Mouse (Mus musculus) right cerebral cortex, adult 2 months (tissue): Measurements from ENCODE around the gene Zfp672.
A peak's percentile ranks its signal among the peaks of the same experiment; 100 is the strongest.
"Not testable (repeated sequence)": the region's sequence is repeated elsewhere in the genome, so short reads cannot be mapped to it uniquely, and the experiment has no call there.

Experiments
- DNase-seq, 2 experiments: peaks; one replicate each; pipeline ENCODE4 v3.0.0; 2021 to 2022; ENCODE audit warnings: low spot score in 2 of 2

The Zfp672 gene

DNA sequence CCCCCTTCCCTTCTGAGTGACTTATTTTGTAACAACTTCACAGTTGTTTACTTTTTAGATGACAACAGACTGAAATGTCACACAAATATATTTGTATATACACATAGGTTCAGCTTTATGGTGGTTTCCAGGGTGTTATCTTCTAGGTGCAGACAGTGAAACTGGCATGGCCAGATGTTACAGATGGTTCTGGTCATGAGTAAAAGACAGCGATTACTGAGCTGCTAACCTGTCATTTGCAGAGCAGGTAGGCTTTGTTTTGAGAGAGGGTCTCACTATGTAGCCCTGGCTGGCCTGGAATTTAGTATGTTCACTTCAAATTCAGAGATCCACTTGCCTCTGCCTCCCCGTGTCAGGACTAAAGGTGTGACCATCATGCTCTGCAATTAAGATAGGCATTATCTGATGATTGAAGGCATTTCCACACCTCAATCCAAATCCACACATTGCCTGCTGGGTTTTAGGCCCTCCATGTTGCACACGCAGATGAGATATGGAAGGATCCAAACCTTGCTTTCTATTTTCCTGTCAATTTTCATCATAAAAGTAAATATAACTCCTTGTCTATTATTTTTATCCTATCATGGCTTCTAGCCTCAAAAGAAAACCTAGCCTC lies 5.4 kb downstream of the Zfp672 start:
- DNase-seq: no peak

DNA sequence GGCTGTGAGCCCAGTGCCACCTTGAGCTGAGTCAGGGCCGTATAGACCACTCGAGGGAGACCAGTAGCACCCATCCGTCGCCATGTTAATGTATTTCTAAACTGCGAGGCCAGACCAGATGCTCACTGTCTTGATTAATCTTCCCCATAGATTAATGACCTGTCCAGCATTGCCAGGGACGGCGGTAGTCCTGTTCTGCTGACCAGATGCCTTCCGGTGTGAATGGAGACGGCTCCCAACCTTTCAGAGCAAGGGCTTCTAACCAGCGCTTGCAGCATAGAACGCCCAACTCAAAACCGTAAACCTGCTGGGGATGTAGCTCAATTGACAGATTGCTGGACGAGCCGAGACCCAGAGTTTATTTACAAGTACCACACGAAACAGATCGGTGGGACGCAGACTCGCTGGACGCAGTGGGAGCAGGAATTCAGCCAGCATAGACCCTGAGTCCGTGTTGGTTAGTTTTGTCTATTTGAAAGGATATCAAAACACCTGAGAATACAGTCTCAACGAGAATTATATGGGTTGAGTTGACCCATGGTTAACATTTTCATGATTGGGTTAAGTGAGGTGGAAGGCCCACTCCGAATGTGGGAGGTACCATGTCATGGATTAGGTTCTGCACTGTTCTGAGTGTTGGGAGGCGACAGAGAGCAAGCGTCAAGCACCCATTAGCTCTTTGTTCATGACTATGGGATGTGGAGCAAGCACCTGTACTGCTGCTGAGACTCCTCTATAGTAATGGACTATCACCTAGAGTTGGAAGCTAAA lies 6.4 kb downstream of the Zfp672 start:
- no peak for DNase-seq

DNA sequence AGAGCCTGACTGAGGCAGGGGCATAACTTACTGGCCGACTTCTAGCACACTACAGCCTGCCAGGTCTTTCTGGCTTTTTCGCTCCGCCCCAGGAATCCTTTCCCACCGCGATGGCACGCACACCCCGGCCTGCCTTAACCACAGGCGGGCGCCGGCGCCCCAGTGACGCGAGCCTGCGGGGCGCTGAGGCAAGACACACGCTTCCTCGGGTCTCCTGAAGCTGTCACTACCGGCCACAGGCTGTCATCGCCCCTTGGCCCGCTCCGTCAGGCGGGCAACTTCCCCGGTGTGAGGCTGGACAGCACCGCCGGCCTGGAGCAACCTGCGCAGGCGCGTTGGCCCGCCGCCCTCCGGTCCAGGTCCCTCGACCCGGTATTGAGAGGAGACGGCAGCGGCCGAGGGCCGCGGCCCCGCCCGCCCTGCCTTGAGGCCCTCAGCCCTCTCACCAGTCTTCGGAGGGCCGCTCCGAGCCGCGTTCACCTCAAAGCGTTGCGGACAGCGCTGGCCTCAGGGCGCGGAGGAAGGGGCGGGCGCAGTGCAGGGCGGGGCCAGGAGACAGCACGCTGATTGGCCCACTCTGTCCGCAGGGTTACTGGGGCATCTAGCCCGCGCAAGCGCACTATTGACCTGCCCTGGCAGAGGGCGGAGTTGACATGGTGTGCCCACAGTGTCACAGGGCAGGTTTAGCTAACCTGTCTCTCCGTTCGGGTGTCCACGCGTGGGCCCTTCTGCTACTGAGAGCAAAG lies 7.1 kb downstream of the Zfp672 start:
- DNase-seq: peak; percentile 96 to 97

DNA sequence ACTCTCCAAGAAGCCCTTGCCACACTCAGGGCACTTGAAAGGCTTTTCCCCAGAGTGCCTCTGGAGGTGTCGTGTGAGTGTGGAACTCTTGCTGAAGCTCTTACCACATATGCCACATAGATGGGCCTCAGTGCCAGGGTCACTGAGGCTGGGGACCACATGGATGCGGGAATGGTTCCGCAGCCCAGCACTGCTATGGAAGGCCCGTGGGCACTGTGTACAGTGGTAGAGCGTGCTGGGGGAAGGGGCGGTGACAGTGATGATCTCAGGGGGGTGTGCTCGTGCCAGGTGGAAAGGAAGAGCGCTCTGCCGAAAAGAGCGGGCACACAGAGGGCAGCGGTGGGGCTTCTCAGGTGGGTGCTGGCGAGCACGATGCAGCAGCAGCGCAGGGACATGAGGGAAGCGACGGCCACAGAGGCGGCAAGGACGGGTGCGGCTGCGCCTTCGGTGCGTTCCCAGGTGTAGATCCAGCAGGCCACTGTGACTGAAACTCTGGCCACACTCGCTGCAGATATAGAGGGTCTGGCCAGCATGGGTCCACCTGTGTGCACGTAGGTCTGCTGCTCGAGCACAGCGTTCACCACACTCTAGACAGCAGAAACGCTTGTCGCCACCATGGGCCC lies 13.3 kb downstream of the Zfp672 start:
- no peak for DNase-seq

DNA sequence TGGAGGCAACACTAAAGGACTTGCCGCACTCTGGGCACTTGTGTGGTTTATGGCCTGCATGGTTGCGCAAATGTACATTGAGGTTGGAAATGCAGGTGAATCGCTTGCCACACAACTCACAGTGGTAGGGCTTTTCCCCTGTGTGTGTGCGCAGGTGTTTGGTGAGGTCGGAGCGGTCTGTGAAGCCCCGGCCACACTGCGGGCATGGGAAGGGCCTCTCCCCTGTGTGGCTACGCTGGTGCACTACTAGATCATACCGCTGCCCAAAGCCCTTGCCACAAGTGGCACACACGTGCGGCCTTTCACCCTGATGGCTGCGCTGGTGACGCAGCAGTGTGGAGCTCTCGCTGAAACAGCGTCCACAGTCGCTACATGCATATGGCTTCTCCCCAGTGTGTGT lies 13.8 kb downstream of the Zfp672 start:
- no peak for DNase-seq

DNA sequence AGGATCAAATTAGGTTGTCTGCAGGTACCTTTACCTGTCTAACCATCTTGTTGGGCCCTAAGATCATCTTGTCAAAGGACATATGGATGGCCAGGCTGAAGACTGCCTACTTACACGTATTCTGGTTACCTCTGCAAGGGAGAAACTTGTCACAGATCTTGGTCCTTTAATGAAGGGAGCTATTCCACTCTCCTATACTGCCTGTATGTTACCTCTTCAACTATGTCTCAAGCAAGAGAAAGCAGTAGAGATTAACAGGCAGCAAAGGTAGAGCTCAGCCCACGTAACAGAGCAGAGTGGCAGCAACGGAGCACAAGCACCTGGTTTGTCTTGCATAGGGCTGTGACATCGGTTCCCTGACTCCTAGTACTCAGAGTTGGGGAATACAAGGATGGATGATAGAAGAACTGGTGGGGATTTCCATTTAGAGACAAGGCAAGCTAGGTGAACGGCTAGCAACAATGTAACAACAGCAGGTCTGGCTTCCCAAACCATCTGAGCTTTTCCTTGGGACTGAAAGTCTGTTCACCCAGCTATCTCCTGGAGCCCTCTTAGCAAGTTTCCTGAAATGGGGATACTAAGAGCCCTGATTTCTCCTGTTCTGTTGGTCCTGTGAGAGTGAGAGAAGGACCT lies 14.5 kb downstream of the Zfp672 start:
- no peak for DNase-seq

DNA sequence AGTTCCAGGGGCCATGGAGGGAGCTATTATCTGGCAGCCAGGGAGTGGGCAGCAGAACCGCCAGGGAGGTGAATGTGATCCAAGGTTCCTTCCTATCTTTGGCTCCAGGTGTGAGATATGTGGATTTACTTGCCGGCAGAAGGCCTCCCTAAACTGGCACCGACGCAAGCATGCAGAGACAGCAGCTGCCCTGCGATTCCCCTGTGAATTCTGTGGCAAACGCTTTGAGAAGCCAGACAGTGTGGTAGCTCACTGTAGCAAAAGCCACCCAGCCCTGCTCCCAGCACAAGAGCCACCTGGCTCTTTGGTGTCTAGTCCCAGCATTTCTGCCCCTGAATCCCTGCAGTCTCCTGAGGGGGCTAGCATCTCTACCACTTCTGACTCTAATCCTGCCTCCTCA lies 16.1 kb downstream of the Zfp672 start:
- DNase-seq: peak in 1 of 2 experiments; percentile 35

DNA sequence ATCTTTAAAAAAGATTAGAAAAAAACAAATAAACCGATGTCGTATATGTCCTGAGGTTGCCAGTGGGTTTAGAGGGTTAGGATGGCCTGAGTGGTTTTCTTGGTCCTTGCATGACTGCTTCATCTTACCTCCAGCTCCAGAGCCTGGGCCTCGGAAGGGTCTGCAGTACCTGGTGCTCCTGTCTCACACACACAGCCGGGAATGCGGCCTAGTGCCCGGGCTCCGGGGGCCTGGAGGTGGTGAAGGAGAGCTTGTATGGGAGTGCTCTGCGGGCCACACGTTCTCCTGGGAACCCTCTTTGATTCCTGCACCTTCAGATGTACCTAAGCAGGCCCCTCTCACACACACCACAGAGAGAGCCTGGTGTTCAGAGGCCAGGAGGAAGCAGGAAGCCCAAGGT lies 21.5 kb downstream of the Zfp672 start:
- DNase-seq: no peak

DNA sequence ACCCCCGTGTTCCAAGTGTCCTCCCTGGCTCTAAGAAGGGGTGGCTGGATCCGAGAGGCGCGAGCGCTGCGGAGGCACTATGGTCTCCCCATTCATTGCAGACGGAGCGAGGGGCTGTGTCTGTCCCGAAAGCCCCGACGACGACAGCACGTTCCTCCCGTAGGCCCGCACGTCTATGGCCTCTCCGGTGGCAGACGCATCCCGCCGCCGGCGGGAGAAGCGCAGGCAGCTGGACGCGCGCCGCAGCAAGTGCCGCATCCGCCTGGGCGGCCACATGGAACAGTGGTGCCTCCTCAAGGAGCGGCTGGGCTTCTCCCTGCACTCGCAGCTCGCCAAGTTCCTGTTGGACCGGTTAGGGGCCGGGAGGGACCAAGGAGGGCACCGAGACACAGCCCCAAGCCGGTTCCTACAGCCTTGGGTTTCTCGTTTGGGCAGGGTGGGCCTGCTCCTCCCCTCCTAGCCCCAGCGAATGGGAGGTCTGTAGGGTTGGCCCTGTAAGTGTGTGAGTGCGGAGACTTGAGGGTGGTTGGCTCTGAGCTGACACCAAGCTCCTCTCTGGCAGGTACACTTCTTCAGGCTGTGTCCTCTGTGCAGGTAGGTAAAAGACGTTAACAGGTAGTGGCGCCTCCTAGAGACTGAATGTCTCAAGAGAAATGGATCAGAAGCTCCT lies 22.6 kb downstream of the Zfp672 start:
- DNase-seq: peak; percentile 52 to 55

DNA sequence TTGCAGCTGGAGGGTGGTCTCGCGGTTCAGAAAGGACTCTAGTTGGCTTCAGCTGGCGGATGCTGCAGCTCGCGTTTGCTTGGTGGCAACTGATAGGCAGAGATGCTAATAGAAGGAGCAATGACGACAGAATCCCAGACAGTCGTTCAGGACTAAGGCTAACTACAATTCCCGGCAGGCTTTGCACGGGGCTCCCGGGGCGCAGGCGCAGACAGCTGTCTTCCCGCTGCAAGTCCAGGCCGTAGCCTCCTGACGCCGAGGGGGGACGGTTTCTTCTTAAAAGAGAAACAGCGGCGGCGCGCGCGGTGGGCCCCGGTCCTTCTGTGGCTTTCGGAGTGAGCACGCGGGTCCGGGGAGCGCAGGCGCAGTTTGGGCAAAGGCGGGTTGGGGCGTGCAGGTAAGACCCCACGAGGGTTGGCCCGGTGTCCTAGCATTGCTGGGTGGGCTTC lies 23.3 kb downstream of the Zfp672 start, which contains the start of gene Zfp692:
TSS of gene Zfp692 (plus strand) at position 210 of the 449 bp plus-strand sequence.
- peak; percentile 97 to 98 for DNase-seq

DNA sequence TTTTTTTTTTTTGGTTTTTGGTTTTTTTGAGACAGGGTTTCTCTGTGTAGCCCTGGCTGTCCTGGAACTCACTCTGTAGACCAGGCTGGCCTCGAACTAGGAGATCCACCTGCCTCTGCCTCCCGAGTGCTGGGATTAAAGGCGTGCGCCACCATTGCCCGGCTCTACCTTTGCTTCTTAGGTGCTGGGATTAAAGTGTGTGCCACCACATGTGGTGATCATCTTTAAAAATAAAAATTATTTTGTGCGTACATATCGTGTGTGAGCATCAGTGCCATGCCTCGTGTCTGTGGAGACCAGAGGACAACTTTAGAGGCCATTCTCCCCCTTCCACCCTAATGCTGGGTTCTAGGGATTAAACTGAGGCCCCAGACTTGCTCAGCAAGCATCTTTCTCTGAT lies 24.8 kb downstream of the Zfp672 start:
- not testable (repeated sequence) for DNase-seq

DNA sequence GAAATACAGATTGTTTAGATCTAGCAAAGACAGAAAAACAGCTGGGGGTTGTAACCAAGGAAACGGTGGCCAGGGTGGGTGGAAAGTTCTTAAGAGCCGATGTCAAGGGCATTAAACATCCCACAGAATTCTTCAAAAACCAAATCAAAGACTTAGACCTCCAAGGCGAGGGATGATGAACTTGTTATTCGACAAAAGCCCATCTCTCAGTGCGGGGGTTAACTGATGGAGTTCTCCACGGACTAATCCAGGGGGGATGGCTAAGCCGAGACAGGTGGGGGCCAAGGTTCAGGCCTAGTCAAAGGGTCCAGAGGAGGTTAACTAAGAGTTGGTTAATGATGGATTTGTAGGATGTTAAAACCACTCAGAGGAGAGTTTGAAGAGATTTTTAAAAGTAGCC lies 26.5 kb downstream of the Zfp672 start:
- DNase-seq: no peak

DNA sequence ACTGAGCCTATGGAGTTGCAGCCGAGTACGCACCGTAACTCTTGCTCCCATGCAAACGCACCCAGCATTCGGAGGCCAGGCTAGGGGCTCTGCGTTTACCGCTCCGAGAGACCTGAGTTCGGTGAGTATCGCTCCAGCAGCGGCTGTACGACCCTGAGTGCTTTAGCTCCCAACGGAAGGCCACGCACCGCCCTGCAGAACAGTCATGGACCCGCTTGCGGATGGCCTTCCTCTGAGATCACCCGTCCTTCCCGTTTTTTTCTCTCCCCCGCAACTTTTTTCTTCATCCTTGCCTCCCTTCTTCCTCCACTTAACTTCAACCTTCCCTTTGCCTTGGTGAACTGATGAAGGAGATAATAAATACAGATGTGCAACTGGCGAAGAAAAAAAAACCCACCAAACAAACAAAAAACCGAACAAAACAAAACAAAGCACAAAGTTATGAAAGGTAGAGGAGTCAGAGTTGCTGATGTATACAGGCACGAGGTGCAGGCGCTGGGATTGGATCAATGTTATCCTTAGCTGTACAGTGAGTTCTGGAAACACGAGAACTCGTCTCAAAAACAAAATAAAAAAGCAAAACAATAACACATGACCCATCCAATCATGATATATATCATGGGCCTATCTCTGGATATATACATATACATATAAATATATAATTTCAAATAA lies 27.2 kb downstream of the Zfp672 start:
- no peak for DNase-seq

DNA sequence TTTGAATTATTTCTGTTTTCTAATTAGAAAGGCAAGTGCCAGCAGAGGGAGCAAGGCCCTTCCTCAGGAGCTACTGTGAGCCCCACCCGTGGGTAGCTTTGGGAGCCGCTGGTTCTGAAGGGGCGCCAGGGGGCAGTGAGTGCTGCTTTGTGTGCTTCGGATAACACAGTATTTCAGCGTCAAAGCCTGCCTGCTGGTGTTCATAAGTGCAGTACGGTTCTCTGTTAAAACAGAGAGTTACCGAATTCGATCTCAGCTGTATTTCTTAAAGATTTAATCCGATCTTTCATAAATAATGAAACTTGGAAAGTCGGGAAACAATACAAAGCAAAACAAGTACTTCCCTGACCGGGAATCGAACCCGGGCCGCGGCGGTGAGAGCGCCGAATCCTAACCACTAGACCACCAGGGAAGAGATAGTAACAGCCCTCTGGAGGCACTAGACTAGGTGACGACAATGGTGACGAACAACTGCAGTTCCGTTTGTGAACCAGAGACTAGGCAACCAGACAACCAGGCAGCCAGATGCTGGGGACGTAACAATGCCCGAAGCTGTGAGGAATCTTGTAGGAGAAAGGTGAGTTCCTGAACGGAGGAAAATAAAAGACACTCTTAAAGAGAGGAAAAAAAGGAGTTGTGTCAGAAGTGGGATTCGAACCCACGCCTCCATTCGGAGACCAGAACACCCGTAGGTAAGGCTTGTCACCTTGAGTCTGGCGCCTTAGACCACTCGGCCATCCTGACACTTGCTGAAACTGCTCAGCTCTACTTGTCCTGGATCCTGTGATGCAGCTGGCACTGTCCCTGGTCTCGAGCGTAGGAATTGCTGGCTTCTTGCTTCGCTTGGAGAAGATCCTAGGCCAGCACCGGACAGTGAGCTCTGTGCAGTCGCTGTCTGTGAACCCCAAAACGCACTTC lies 28.0 kb downstream of the Zfp672 start:
- DNase-seq: peak; percentile 99 to 100

DNA sequence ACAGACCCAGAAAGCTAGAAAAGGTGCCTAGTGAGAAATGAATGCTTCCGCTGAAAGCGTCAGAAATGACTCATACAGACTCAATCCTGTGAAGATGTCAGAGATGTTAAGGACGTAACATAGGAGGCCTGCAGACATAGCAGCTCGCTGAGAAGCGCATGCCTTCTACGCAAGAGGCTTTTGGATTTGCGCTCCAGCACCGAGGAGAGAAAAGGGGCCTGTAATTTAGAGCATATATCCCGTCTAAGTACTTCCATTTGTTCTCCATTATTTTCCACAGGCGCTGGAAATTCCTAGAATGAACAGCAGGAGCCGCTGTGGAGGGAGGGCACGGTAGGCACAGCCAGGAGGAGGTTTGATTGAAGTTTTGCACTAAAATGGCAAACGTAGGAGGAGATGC lies 29.1 kb downstream of the Zfp672 start:
- DNase-seq: peak; percentile 82 to 86

DNA sequence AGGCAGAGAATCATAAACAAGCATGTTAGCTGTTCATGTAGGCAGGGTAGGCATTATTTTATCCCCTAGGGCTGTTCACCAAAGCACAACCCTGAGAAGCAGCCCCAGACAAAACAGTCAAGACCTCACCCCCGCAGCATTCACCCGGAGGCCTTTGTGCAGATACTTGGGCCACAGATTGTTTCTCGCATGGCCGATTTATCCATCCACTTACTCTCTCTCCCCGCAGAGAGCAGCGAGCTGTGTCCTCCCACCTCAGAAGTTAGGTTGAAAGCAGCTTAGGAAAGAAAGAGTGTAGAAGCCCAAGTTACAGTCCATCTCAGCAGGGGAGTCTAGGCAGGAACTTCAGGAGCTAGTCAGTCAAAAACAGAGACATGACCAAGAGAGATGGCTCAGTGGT lies 32.7 kb downstream of the Zfp672 start:
- no peak for DNase-seq

DNA sequence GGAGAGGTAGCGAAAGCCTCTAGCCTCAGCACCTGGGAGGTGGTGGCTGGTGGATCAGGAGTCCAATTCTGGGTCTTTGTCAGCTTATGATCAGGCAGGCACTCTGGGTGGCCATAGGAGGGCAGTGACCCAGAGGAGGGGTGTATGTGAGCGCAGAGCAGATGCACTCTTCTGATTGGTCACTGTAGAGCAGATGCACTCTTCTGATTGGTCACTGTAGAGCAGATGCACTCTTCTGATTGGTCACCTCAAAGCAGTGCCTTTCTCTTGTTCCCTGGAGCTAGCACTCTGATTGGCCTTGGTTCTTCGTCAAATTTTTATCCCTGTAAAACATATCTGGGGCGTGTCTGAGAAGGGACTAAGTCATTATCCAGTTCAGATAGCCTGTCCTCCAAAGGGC lies 37.3 kb downstream of the Zfp672 start:
- DNase-seq: no peak

DNA sequence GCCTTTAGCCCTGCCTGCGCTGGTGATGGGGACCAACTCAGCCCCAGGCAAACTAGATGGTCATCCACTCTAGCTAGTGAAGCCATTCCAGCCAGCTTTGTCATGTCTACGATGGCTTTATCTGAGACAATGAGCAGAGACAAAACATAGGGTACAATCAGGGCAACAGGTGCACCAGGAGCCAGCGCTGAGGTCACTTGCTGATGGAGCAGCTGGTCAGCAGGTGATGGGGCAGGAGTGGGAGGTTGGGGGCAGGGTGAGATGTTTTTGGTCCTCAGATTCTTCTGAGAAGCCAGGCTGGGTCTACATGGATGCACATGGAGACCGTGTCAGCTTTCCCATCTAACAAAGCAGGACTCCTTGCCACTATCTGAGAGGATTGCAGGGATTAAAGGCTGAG lies 39.3 kb downstream of the Zfp672 start:
- DNase-seq: no peak

DNA sequence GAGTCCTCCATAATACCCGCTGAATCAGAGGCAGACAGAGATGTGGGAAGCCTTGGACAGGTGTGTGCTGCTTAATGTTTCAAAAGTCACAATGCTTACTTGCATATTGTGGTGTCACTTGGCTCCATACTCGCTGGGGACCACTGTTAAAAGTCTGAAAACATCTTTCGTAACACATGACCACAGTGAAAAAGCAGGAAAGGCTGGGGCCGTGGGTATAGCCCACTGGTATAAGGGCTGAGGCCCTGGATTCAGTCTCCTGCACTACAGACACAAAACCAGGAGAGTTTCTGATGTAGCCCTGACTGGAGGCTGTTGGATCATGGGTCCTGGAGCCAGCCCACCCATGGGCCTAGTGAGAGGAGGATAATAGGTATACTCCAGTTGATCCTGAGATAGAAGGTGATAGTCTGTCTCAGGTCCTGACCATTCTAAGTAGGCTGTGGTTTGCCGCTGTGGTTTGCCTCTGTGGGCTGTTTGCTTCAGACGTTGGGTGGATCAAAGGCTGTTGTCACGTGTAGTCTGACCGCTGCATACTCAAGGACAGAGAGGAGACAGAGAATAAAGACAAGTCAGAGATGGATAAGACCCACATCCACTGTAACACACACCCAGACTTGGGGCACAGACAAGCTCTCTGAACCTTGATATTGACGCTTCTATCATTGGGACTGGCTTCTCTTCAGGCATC lies 40.0 kb downstream of the Zfp672 start:
- DNase-seq: no peak
